Mouse (Mus musculus) thymus, postnatal 25 days (tissue): ENCODE data around the gene Man1c1.

Experiments used
- DNase-seq: peaks from one replicate; pipeline ENCODE4 v3.0.0; 2022

The Man1c1 gene

GRCm38 (mm10) chr4:134542726-134543125 is 161.4 kb downstream of the Man1c1 start:
- no peak for DNase-seq

GRCm38 (mm10) chr4:134538997-134539580 is 165.0 kb downstream of the Man1c1 start:
- DNase-seq = no peak

- no peak for DNase-seq
These were observed 168.3 kb downstream of the Man1c1 start for GRCm38 (mm10) chr4:134535787-134536151.

- DNase-seq = peak; percentile 96
These were observed 168.9 kb downstream of the Man1c1 start, which contains the start of gene Mtfr1l for GRCm38 (mm10) chr4:134534932-134535786. TSS of gene Mtfr1l (minus strand) at chr4:134535387.

- peak; percentile 81 for DNase-seq
These were observed 169.8 kb downstream of the Man1c1 start for GRCm38 (mm10) chr4:134534124-134534886.

- DNase-seq = no peak
These were observed 170.7 kb downstream of the Man1c1 start for GRCm38 (mm10) chr4:134533421-134533820.

- DNase-seq = no peak
These were observed 171.2 kb downstream of the Man1c1 start for GRCm38 (mm10) chr4:134532928-134533327.

GRCm38 (mm10) chr4:134526220-134526619 is 177.9 kb downstream of the Man1c1 start:
- no peak for DNase-seq

GRCm38 (mm10) chr4:134525806-134526205 is 178.3 kb downstream of the Man1c1 start:
- no peak for DNase-seq

- DNase-seq = no peak
These were observed 180.6 kb downstream of the Man1c1 start for GRCm38 (mm10) chr4:134523447-134523846.

- no peak for DNase-seq
These were observed 184.8 kb downstream of the Man1c1 start for GRCm38 (mm10) chr4:134519281-134519680.

- no peak for DNase-seq
These were observed 185.5 kb downstream of the Man1c1 start for GRCm38 (mm10) chr4:134518541-134518940.

- no peak for DNase-seq
These were observed 186.4 kb downstream of the Man1c1 start for GRCm38 (mm10) chr4:134517719-134518118.

- DNase-seq = no peak
These were observed 187.1 kb downstream of the Man1c1 start for GRCm38 (mm10) chr4:134516981-134517380.

- DNase-seq = no peak
These were observed 188.5 kb downstream of the Man1c1 start for GRCm38 (mm10) chr4:134515614-134516013.

GRCm38 (mm10) chr4:134514309-134514930 is 189.7 kb downstream of the Man1c1 start:
- no peak for DNase-seq

GRCm38 (mm10) chr4:134512798-134513197 is 191.3 kb downstream of the Man1c1 start:
- DNase-seq = peak; percentile 40

- DNase-seq = no peak
These were observed 192.4 kb downstream of the Man1c1 start for GRCm38 (mm10) chr4:134511730-134512129.
